Mouse (Mus musculus) CH12.LX (cell line): ENCODE measurements at regions not wholly inside any gene's neighbourhood (a gene's known extent, or its start where the extent isn't known, plus 50 kb on each side); places are given as distances from the start of the nearest gene placed in this dataset.

Experiments used
- DNase-seq: peaks from one replicate; pipeline ENCODE4 v3.0.0-alpha.2; 2013; ENCODE audit errors: extremely low read depth
- H3K27ac ChIP-seq: 2 replicates; pipeline ENCODE4 v1.5.1; 2012; ENCODE audit warnings: low read depth, mild to moderate bottlenecking, control low read depth, moderate library complexity; ENCODE audit not compliant: insufficient read depth
- H3K27me3 ChIP-seq: replicated peaks from 2 replicates; pipeline ENCODE3; 2012; ENCODE audit warnings: inconsistent platforms
- H3K36me3 ChIP-seq, 2 experiments: replicated peaks in 1 of 2; 2 replicates each; pipeline versions ENCODE3 to v1.6.1; 2012; ENCODE audit warnings: inconsistent platforms in 1 of 2, low read length in 1 of 2, mild to moderate bottlenecking in 1 of 2, mixed read lengths in 1 of 2, moderate library complexity in 1 of 2; ENCODE audit not compliant: control insufficient read depth in 1 of 2, insufficient read depth in 1 of 2
- H3K4me1 ChIP-seq, 2 experiments: 2 replicates each; pipeline ENCODE4 v1.6.1; 2012; ENCODE audit warnings: inconsistent platforms in 1 of 2, moderate library complexity in 1 of 2; ENCODE audit not compliant: insufficient read depth in 2 of 2, control insufficient read depth in 1 of 2
- H3K4me2 ChIP-seq: 2 replicates; pipeline ENCODE4 v1.6.1; 2012; ENCODE audit warnings: low read depth, mild to moderate bottlenecking, control low read depth; ENCODE audit not compliant: poor library complexity, insufficient read depth, severe bottlenecking
- H3K4me3 ChIP-seq, 3 experiments: fragments of 150-350 bp in 1 of 3; sonication (generic) in 1 of 3; replicated peaks in 1 of 3; 2 replicates each; pipeline versions ENCODE3 to v1.5.1; 2011 to 2012; ENCODE audit warnings: low read depth in 2 of 3, low read length in 2 of 3, mild to moderate bottlenecking in 2 of 3, moderate library complexity in 2 of 3, control low read depth in 1 of 3, improper control_type of control experiment in 1 of 3, inconsistent platforms in 1 of 3, mixed read lengths in 1 of 3; ENCODE audit not compliant: poor library complexity in 1 of 3
- H3K79me2 ChIP-seq: replicated peaks from 2 replicates; pipeline ENCODE4 v1.6.1; 2012; ENCODE audit warnings: mild to moderate bottlenecking, moderate library complexity; ENCODE audit not compliant: control insufficient read depth, poor library complexity, insufficient read depth, severe bottlenecking; ENCODE audit errors: extremely low read depth
- H3K9ac ChIP-seq: 2 replicates; pipeline ENCODE4 v1.6.1; 2012; ENCODE audit warnings: low read depth, mild to moderate bottlenecking, control low read depth, moderate library complexity; ENCODE audit not compliant: insufficient read depth
- H3K9me3 ChIP-seq: replicated peaks from 2 replicates; pipeline ENCODE3; 2012; ENCODE audit warnings: low read length, inconsistent platforms, mixed read lengths
- BHLHE40 ChIP-seq: IDR thresholded peaks from 2 replicates; pipeline ENCODE4 v1.6.1; 2011; ENCODE audit warnings: mild to moderate bottlenecking, low read depth, low read length, improper control_type of control experiment
- CHD1 ChIP-seq: IDR thresholded peaks from 2 replicates; pipeline ENCODE4 v1.6.1; 2012; ENCODE audit warnings: low read depth, low read length, improper control_type of control experiment, inconsistent platforms
- CHD2 ChIP-seq: IDR thresholded peaks from 2 replicates; pipeline ENCODE4 v1.6.1; 2011; ENCODE audit warnings: low read length, improper control_type of control experiment
- E2F4 ChIP-seq: IDR thresholded peaks from 2 replicates; pipeline ENCODE4 v1.6.1; 2011; ENCODE audit warnings: low read depth, low read length, improper control_type of control experiment; ENCODE audit not compliant: insufficient replicate concordance
- ELF1 ChIP-seq: IDR thresholded peaks from 2 replicates; pipeline ENCODE4 v1.6.1; 2014; ENCODE audit warnings: low read depth, mild to moderate bottlenecking, inconsistent platforms, low read length, improper control_type of control experiment
- EP300 ChIP-seq: IDR thresholded peaks from 2 replicates; pipeline ENCODE4 v1.6.1; 2011; ENCODE audit warnings: low read length, improper control_type of control experiment
- ETS1 ChIP-seq: conservative IDR thresholded peaks from 2 replicates; pipeline ENCODE4 v1.6.1; 2012; ENCODE audit warnings: low read depth, mild to moderate bottlenecking, inconsistent platforms, low read length, improper control_type of control experiment, moderate library complexity
- GABPA ChIP-seq: IDR thresholded peaks from 2 replicates; pipeline ENCODE4 v1.6.1; 2012; ENCODE audit warnings: low read depth, low read length, improper control_type of control experiment, inconsistent platforms; ENCODE audit not compliant: insufficient replicate concordance
- IRF4 ChIP-seq: IDR thresholded peaks from 2 replicates; pipeline ENCODE4 v1.6.1; 2014; ENCODE audit warnings: low read depth, mild to moderate bottlenecking, inconsistent platforms, low read length, improper control_type of control experiment
- JUN ChIP-seq: IDR thresholded peaks from 2 replicates; pipeline ENCODE4 v1.6.1; 2011; ENCODE audit warnings: low read depth, mild to moderate bottlenecking, low read length, improper control_type of control experiment, moderate library complexity; ENCODE audit not compliant: insufficient read depth
- JUND ChIP-seq: conservative IDR thresholded peaks from 2 replicates; pipeline ENCODE4 v1.6.1; 2011; ENCODE audit warnings: low read depth, low read length, improper control_type of control experiment
- MAFK ChIP-seq: IDR thresholded peaks from 2 replicates; pipeline ENCODE4 v1.6.1; 2011; ENCODE audit warnings: low read length, improper control_type of control experiment; ENCODE audit not compliant: insufficient replicate concordance
- MAZ ChIP-seq: IDR thresholded peaks from 2 replicates; pipeline ENCODE4 v1.6.1; 2012; ENCODE audit warnings: low read depth, mild to moderate bottlenecking, inconsistent platforms, low read length, improper control_type of control experiment, moderate library complexity
- MXI1 ChIP-seq: IDR thresholded peaks from 2 replicates; pipeline ENCODE4 v1.6.1; 2011; ENCODE audit warnings: mild to moderate bottlenecking, low read depth, low read length, improper control_type of control experiment
- MYC ChIP-seq: IDR thresholded peaks from 2 replicates; pipeline ENCODE4 v1.6.1; 2011; ENCODE audit warnings: low read depth, mild to moderate bottlenecking, improper control_type of control experiment, low read length
- NELFE ChIP-seq: IDR thresholded peaks from 2 replicates; pipeline ENCODE4 v1.6.1; 2011; ENCODE audit warnings: low read depth, low read length, improper control_type of control experiment
- NRF1 ChIP-seq: IDR thresholded peaks from 2 replicates; pipeline ENCODE4 v1.6.1; 2014; ENCODE audit warnings: low read depth, mild to moderate bottlenecking, inconsistent platforms, low read length, improper control_type of control experiment, moderate library complexity
- PAX5 ChIP-seq: IDR thresholded peaks from 2 replicates; pipeline ENCODE4 v1.6.1; 2012; ENCODE audit warnings: low read length, inconsistent platforms, mixed read lengths
- POLR2AphosphoS2 ChIP-seq: IDR thresholded peaks from 2 replicates; pipeline ENCODE4 v1.6.1; 2011; ENCODE audit warnings: low read depth, low read length, improper control_type of control experiment
- RCOR1 ChIP-seq: conservative IDR thresholded peaks from 2 replicates; pipeline ENCODE4 v1.6.1; 2012; ENCODE audit warnings: low read depth, mild to moderate bottlenecking, inconsistent platforms, low read length, improper control_type of control experiment
- SMC3 ChIP-seq: IDR thresholded peaks from 2 replicates; pipeline ENCODE4 v1.6.1; 2011; ENCODE audit warnings: low read depth, low read length, improper control_type of control experiment
- TBP ChIP-seq: conservative IDR thresholded peaks from 2 replicates; pipeline ENCODE4 v1.6.1; 2011; ENCODE audit warnings: low read depth, low read length, improper control_type of control experiment
- TCF12 ChIP-seq: IDR thresholded peaks from 2 replicates; pipeline ENCODE4 v1.6.1; 2014; ENCODE audit warnings: low read depth, mild to moderate bottlenecking, inconsistent platforms, low read length, improper control_type of control experiment
- USF2 ChIP-seq: conservative IDR thresholded peaks from 2 replicates; pipeline ENCODE4 v1.6.1; 2011; ENCODE audit warnings: low read depth, low read length, improper control_type of control experiment
- ZC3H11A ChIP-seq: IDR thresholded peaks from 2 replicates; pipeline ENCODE4 v1.6.1; 2012; ENCODE audit warnings: low read depth, mild to moderate bottlenecking, inconsistent platforms, low read length, improper control_type of control experiment
- dilution Hi-C: fragments of 300-500 bp; cut with MboI; formaldehyde crosslinking; loops from 2 replicates; pipeline ENCODE4 v1.14.3; 2020; ENCODE audit warnings: low sequenced_read_pairs; ENCODE audit not compliant: extremely low pct_unique_long_range_greater_than_20kb, extremely low pct_ligation_motif_present
- in situ Hi-C: fragments of 300-500 bp; cut with MboI; formaldehyde crosslinking; loops from 3 replicates; pipeline ENCODE4 v1.14.3; 2019; ENCODE audit warnings: low sequenced_read_pairs, low pct_ligation_motif_present, low pct_unique_long_range_greater_than_20kb, mixed read lengths

DNA sequence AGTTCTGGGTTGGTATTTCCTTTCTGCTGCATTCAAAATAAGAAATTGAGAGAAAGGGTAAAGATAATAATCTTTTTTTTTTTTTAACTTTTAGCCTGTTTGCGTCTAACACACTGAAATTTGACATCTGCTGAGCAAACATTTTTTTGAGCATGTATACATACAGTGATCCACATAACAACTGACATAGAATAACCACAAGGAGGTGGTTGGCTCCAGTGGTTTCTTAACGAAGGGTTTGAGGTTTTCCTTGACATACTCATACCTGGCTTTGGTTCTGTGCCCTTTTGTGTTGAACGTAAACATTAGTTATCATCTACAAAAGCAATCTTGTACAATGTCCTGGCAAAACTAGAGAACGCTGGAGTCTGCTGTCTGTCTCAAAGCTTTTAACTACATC is 96.5 kb downstream of the 1190002N15Rik start:
- Histone ChIP-seq H3K4me1 (no peaks in the 10 kb centered on the region), H3K27ac (no peak overlapping the region), H3K27me3 (no peaks in the 10 kb centered on the region), H3K9me3 (peaks cover 45% of the 10 kb centered on the region), H3K79me2 (no peaks in the 10 kb centered on the region), H3K4me3 (no peak overlapping the region), H3K4me2 (no peak overlapping the region), H3K9ac (no peak overlapping the region), H3K36me3 (no peaks in the 10 kb centered on the region)
- DNase-seq, result no peak
- TF ChIP-seq USF2 (no peak), POLR2AphosphoS2 (no peak), PAX5 (no peak), IRF4 (no peak), JUND (no peak), EP300 (no peak), SMC3 (no peak), ELF1 (no peak), TCF12 (no peak), MAFK (no peak), MAZ (no peak), CHD1 (no peak), NELFE (no peak), E2F4 (no peak), JUN (no peak), MXI1 (no peak), ZC3H11A (no peak)
- in situ Hi-C loops (no loop called here), dilution Hi-C loops (no loop called here)

DNA sequence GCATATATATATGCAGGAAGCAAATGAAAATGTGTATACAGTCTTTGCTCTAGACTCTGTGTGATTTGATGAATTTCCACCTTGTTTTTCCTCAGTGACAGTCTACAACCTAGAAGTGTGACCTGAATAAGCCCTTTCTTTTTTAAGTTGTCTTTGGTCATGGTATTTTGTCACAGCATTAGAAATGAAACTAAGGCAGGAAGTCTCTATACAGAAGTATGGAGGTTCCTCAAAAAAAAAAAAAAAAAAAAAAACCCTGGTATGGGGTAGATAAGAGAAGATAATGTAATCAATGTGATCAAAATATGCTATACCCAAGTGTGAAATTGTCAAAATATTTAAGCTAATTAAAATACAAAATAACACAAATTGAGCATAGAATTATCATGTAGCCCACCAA is 104.4 kb downstream of the 1190002N15Rik start:
- H3K27ac ChIP-seq, result no peak overlapping the region
- no peak overlapping the region for H3K9ac ChIP-seq
- no peak overlapping the region for H3K4me3 ChIP-seq
- H3K36me3 ChIP-seq, result no peaks in the 10 kb centered on the region
- no peaks in the 10 kb centered on the region for H3K27me3 ChIP-seq
- no peak overlapping the region for H3K4me2 ChIP-seq
- dilution Hi-C loops, result no loop called here
- H3K9me3 ChIP-seq, result peaks cover 53% of the 10 kb centered on the region
- DNase-seq, result no peak
- in situ Hi-C loops, result no loop called here
- TF ChIP-seq CHD2 (no peak), MYC (no peak), CHD1 (no peak), ETS1 (no peak), GABPA (no peak), TBP (no peak), EP300 (no peak), JUN (no peak), NRF1 (no peak), MAZ (no peak), RCOR1 (no peak), MXI1 (no peak), POLR2AphosphoS2 (no peak), USF2 (no peak), E2F4 (no peak), BHLHE40 (no peak), ELF1 (no peak)
- H3K79me2 ChIP-seq, result no peaks in the 10 kb centered on the region
- no peaks in the 10 kb centered on the region for H3K4me1 ChIP-seq
